Mouse (Mus musculus) right cerebral cortex, adult 2 months (tissue): ENCODE data around the gene Ncs1.

Experiments used
- DNase-seq, 2 experiments: peaks; one replicate each; pipeline ENCODE4 v3.0.0; 2021 to 2022; ENCODE audit warnings: low spot score in 2 of 2

Gene Ncs1

GRCm38 (mm10) chr2:31278483-31278882 lies 32.9 kb downstream of the Ncs1 start:
- DNase-seq: no peak

GRCm38 (mm10) chr2:31281138-31281537 lies 35.5 kb downstream of the Ncs1 start:
- DNase-seq: no peak

GRCm38 (mm10) chr2:31282266-31282665 lies 36.6 kb downstream of the Ncs1 start:
- no peak for DNase-seq

DNA sequence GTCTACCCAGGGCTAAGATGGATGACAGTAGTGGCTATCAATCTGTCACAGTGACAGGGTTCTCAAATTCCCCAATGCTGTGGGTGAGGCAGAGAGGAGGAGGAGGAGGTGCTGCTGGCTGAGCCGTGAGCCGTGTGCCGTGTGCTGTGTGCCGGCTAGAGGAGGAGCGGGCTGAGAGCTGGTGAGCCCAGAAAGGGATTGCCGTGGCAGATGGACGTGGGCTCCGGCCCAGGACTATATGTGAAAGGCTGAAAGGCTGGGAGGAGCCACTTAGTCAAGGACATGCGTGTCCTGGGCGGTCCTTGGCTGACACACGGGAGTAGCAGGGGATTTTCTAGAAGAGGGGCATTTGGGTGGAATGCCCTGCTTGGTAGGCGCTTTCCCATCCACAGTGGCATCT lies 37.3 kb downstream of the Ncs1 start:
- no peak for DNase-seq

DNA sequence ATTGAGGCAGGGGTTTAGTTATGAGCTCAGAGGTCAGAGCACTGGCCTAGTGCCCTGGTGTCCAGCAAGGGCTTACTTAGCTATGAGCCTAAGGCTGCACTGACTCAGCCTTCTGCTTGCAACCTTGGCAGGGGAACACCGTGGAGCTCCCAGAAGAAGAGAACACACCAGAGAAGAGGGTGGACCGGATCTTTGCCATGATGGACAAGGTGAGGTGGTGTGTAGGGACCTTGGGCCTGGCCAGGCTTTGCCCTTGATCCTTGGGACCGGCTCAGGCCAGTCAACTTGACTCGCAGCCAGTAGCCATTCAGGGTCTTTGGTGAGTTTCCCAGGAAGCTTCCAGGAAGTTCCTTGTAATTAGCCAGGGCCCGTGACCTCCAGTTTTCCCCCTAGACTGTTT lies 38.9 kb downstream of the Ncs1 start:
- no peak for DNase-seq

DNA sequence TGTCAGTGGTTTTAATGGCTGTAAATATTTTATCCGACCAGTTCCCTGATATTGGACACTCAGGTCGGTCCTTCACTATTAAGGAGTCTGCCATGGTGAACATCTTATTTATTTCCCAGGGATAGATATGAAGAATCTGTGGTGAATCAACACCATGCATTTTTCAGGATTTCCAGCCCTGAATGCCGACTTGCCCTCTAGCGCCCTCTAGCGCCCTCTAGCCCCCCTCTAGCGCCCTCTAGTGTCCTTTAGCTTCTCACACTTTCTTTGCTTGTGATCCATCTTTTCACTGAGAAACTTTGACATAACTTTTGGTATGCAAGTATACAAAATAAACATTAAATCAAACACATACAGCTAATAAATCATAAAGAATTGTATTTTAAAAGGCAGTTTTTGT lies 45.8 kb downstream of the Ncs1 start:
- peak; percentile 62 to 75 for DNase-seq

- DNase-seq: peak; percentile 76 to 86
These were observed 49.4 kb downstream of the Ncs1 start for GRCm38 (mm10) chr2:31294985-31295384.

GRCm38 (mm10) chr2:31296395-31296794 lies 50.8 kb downstream of the Ncs1 start:
- DNase-seq: no peak

DNA sequence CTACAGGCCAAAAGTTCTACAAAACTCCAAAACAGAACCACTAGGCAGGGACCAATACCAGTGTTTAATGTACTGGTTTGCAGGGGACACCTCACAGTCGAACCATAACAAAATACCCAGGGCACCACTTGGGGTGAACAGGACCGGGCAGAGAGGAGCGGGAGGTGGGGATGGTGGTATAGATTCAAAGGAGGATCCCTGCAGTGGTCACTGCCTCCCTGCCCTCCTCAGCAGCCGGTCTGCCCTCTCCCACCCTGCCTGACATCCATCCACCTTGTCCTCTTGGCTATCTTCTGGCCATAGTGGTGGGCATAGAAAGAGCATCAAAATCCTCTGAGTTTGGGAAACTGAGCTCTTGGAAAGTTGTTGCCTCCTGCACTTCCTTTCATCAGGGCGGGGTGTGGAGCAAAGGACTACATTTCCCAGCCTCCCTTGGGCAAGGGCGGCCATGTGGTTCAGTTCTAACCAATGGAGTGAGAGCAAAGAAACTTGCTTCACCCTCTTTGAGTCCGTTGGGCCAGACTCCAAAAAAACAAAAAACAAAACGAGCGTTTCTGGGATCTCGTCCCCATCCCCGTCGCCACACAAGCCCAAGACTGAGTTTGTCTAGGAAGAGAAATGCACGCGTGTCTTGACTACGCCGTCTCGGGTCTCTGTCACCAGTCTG lies 52.1 kb downstream of the Ncs1 start:
- DNase-seq: peak; percentile 54 to 63

GRCm38 (mm10) chr2:31298814-31299213 lies 53.2 kb downstream of the Ncs1 start:
- DNase-seq: no peak

- no peak for DNase-seq
These were observed 53.6 kb downstream of the Ncs1 start for GRCm38 (mm10) chr2:31299266-31299665.

DNA sequence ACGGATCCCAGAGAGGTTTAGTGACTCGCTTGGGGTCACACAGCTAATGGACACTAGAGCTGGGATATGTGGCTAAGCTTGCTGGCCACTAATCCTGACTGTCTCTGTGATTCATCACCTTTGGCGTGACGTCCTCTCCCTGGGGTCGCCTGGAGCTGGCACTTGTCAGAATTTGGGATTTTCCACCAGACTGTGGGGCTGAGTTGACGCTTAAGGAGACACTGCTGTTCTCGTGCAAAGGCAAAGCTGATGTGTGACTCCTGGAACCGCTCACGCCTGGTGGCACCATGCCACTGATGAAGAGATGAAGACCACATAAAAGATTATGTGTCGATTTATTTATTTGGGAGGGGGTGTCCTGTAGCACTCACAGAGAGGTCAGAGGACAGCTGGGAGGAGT lies 54.4 kb downstream of the Ncs1 start:
- no peak for DNase-seq

DNA sequence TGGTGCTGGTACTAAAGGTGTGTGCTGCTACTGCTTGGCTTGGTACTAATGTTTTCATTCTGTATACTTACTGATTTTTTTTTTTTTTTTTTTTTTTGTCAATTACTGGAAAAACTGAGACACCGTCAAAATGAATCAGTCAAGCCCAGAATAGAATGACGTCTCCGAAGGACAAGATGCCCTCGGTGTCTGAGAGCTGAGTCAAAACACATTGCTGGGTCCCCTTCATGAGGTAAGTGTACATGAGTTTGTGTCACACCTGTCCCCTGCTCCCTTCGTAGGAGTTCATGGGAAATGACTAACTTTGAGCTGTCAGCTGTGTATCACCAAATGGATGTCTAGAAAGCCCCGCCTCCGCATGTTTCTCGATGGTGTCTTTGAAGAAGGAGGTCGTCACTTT lies 57.6 kb downstream of the Ncs1 start:
- no peak for DNase-seq

DNA sequence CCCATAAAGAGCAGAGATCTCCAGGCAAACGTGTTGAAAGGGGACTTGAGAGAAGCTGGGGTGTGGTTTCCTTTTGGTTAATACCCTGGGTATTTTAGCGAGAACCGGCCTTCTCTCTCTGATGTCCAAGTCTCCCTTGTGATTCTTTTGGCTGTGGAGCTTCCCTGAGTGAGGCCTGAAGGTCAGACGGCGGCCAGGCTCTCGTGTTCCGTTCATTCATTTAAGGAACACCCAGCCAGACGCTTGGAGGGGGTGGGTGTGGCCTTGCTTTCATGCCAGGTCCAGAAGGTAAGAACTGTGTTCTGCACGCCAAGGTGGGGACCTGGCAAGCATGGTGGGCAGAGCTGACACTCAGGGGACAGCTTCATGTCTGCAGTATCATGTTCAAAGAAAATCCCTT lies 58.6 kb downstream of the Ncs1 start:
- no peak for DNase-seq

DNA sequence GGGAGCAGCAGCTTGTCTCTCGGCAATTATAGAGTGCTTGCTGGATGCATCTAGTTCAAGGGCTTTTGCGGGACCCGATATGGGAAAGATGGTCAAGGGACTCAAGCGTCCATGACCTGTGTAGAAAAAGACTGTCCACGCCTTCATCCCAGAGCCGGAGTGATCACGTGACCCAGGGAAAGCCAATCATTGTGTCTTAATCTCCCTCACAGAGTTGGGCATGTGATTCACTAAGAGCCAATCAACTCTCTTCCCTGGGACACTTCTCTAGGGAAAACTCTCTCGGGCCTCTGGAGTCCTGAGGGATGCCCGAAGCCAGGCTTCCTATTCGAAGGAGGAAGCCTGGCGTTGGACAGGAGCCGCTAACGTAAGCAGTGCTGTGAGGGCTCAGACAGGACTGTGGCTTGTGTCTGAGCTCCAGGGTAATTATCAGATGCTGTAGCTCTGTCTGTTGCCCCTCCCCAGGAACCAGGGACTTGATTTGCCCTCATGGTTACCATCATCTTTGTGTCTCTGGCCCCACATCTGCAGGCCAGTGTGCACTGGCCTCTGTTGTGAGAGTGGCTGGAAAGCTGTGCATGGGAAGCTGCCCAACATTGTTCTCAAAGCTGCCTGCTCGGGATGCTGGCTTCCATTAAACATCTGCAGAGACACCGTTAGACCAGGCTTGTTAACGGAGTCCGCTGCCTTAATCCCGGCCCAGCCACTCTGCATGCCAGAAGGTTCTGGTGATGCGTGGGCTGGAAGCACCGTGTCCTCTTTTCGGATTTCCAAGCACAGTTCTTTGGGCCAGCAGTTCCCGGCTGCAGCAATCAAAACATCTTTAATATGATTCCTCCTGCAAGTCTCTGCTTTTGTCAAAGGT lies 59.4 kb downstream of the Ncs1 start:
- no peak for DNase-seq

DNA sequence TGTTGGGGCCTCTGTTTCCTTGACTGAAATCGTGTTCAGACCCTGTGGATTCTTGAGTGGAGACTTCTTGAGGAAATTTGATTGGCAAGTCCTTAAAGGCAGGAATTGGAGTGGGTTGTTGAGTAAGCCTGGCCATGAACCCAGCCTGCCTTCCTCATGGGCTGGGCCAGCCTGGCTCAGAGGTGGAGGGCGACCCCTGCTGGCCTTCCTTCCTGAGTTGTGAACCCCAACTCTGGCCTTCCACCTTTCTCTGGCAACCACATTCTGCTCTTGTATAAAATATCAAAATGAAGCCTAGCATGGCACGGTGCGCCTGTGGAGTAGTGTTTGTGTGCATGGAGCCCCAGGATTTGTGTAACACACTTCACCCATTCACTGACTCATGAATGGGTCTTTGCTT lies 60.1 kb downstream of the Ncs1 start:
- DNase-seq: no peak

GRCm38 (mm10) chr2:31308257-31308656 lies 62.6 kb downstream of the Ncs1 start:
- DNase-seq: no peak

- no peak for DNase-seq
These were observed 63.9 kb downstream of the Ncs1 start for GRCm38 (mm10) chr2:31309549-31309948.

DNA sequence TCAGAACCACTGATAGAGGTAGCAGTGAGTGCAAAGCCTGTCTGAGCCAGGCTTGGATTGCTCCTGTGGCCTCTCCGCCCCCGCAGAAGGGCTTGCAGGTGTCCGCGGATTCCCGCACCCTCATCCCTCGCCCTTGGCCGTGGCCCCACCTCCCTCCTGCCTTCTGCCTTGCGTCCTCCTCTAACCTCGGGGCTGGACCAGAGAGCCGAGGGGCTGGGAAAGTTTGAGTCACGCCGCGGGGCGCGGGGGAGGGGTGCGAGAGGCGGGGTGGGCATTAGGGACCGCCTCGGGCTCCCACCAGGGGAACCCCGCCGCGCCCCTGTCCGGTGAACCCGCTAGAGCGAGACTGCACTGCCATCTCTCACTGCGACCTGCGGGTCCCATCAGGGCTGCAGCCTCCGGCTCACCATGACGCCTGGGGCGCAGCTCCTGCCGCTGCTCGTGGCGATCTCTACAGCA lies 68.4 kb downstream of the Ncs1 start, which contains the start of gene Hmcn2:
TSS of gene Hmcn2 (plus strand) at position 409 of the 459 bp plus-strand sequence.
- DNase-seq: no peak

GRCm38 (mm10) chr2:31318162-31318561 lies 72.5 kb downstream of the Ncs1 start:
- no peak for DNase-seq

GRCm38 (mm10) chr2:31319200-31319599 lies 73.6 kb downstream of the Ncs1 start:
- DNase-seq: no peak

DNA sequence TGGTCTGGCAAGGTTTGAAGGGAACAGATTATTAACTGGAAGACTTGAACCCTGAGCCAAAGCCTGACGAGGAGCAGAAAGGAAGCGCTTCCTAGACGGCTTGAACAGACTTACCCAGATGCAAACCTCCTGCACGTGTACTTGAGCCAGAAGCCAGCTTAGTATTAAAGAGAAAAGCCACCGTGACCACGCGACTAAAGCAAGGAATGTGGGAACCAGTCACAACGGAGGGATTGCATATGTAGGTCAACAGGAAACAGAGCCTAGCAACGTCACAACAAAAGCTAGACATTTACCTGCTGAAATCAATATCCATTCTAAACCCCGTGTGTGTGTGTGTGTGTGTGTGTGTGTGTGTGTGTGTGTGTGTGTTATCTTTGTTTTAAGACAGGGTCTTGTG lies 81.6 kb downstream of the Ncs1 start:
- no peak for DNase-seq

- no peak for DNase-seq
These were observed 92.2 kb downstream of the Ncs1 start for GRCm38 (mm10) chr2:31337706-31338330.
